Mouse (Mus musculus) T-helper 2 cell (primary cell): ENCODE results near the gene Gm28372.
"Not testable (repeated sequence)": the region's sequence is repeated elsewhere in the genome, so short reads cannot be mapped to it uniquely, and the experiment has no call there.

Experiments used
- in situ Hi-C: fragments of 300-600 bp; cut with MboI, MseI; formaldehyde crosslinking; loops from one replicate; pipeline ENCODE4 v1.15.1; 2025; ENCODE audit warnings: high pct_unique_total_duplicates

Gm28372 gene

DNA sequence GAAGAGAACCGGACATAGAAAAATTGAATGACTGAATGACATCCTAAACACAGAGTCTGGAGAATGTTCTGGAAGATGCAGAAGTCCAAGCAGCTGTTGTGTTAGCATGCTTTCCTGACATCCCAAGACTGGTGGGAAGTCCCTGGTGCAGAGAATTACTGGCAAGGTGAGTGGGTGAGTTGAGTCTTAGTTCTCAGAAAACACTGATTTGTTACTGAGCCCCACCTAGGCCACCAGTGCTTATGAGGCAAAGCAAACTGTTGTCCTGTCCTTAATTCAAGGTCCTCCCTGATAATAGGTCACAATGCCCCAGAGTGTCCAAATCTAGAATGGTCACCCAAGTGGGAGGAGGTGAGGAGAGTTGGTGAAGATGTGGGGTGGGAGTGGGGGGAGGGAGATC lies at the start of gene Gm28372, which contains the start of gene 1700020A23Rik:
TSS of gene Gm28372 (plus strand) at position 301 of the 400 bp plus-strand sequence.
TSS of gene 1700020A23Rik (plus strand) at position 321 of the 400 bp plus-strand sequence.
- in situ Hi-C loops, result loop anchor here (5.0 kb wide), 1 partner anchor 113 kb away; no protein-coding TSS in a partner anchor

DNA sequence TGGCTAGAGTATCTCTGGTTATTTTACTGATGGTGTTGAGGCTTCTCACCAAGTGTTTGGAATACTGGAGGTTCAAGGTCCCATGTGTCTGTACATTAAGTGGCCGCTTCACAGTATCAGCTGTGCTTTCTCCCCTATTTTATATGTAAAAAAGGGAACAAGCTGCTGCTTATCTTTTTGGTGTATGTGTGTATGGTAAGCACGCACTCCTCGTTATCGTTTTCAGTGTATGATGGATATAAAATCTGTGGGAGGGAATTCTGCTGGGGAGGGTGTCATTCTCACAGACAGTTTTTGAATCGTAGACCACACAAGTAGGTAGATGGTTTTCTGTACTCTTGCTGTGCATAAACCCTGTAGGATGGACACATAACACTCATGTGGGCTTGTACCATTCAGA lies 47.5 kb upstream of the Gm28372 start:
- in situ Hi-C loops, result no loop called here

DNA sequence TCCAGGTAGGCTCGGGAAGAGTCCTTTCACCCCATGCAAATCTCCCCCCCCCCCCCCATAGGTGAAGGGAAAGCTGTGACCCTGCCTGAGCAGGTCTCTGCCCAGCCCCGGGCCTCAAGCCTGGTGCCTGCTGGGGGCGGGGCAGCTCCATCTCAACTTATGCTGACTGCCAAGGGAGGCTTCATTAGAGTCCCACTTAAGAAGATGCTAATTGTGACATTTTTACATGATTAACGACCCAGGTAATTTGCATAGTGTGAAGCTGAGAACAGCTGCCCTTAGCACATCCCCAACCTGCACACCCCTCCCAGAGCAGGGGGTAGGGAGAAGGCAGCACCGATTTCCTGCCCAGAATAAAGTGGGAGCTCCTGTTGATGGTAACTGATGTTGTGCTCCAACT lies 46.2 kb upstream of the Gm28372 start:
- in situ Hi-C loops, result no loop called here

DNA sequence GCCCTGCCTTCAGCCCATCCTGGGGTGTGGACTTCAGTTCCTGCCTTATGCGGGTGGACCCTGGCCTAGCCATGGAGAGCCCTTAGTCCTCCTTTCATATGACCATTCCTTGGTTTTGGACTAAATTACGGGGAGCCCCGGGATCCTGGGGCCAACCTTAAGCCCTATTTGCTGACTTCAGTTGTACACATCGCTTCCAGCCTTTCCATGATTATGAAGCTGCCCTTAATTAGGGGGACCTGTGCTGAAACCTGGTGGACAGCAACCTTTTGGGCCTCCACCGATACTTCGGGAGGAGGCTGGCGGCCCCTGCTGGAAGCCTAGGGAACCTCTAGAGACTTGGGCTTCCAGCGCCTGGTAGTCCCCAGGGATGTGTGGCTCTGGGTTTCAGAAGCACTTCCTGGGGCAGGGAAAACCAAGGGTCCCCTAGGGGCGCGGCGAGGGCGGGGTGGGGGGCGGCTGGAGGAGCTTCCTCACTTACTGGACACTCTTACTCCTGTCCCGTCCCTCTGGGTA lies 42.5 kb upstream of the Gm28372 start:
- in situ Hi-C loops, result no loop called here

DNA sequence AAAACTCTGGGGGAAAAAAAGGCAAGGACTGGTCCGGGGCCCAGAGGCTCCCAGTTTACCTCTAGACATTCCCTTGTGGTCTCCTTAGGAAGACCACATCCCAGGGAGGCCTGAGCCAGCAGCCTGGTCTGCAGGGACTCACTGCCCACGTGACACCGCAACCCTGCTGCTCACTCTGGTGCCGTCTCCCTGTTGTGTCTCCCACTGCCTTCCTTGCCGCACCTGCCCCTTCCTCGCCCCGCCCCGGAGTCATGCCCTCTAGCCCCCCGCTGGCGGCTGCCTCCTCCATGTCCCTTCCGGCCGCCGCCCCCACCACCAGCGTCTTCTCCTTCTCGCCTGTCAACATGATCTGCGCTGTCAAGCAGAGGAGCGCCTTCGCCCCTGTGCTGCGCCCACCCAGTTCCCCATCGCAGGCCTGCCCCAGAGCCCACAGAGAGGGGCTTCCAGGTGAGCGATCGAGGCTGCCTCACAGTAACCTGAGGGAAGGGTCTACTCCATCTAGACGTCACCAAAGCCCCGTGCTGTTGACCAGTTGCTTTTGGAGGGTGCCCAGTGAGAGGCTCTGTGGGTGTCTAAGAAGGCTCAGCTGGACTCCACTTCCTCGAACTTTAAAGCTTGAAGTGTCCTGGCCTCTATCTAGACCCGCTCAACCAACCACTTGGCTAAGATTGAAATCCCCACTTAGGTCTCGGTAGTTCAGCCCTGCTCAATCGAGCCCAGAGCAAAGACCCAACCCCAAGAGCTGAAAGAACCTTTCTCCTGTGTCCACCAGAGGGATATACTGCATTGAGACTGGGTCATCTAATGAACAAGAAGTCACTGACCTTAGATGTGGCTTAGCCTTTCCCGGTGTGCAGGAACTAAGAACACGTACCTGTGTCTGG lies 39.6 kb upstream of the Gm28372 start:
- in situ Hi-C loops, result no loop called here

DNA sequence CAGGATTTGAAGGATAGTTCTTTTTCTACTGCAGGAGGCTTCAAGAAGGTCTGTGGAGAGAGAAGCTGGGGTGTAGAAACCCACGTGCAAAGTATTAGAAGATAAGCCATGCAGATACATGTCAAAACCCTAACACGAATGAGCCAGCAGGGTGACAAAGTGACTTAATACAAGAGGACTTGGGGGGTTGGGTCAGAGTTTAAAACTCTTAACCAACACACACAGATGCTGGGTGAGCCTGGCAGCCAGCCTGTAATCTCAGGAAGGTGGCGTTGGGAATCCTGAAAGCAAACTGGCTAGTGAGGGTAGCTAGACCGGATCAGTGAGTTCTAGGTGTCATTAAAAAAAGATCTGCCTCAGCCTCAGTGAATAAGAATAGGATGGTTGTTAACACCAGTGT lies 37.7 kb upstream of the Gm28372 start:
- in situ Hi-C loops, result no loop called here

DNA sequence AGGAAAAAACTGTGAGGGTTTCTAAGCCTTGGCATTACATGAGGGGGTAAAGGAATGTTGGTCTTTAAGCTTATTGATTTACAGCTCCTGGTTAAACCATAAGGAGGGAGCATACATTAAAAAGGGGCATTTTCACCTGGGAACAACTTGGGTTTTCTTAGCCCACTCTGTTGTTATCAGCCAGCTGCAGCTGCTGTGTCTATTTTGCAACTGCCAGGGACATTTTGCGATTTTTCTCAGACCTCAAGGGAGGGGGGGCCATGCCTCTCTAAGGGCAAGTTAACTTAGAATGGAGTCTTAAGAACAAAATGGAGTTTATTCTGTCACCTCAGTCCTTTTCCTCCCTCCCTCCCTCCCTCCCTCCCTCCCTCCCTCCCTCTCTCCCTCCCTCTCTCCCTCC lies 32.0 kb upstream of the Gm28372 start:
- in situ Hi-C loops, result not testable (repeated sequence)

DNA sequence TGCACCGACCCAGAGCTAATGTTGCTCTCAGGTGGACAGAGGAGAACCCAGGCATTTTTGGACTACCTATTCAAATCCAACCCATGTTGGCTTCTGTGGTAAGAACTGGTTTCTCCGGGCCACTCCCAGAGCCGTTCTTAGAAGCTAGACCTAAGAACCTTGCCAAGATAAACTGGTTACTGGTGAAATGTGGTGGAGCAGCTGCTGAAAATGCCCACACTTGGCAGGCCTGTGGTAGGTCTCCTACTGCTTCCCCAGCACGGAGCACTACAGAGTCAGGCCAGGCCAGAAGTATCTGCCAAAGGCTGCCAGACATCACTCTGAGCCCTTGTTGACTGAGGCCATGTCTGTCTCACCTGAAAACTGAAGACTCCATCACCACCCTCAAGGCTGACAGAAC lies 30.1 kb upstream of the Gm28372 start:
- in situ Hi-C loops, result no loop called here

DNA sequence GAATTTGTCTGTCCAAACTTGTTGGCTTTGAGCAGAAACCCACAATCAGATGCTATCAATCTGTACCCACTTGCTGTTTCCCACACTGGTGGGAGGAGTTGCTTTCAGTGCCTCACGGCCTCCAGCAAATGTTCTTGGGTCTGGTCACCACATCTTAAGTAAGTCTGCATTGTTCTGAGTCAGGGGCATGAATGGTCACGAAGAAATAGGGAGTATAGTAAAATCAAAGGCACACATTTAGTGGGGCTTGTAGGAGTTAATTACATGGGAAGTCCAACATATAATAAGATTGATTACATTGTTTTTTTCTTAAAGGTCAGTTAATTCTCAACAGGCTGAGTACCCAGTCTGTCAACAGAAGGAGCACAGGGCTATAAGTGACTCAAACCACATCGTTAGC lies 21.8 kb upstream of the Gm28372 start:
- in situ Hi-C loops, result no loop called here

DNA sequence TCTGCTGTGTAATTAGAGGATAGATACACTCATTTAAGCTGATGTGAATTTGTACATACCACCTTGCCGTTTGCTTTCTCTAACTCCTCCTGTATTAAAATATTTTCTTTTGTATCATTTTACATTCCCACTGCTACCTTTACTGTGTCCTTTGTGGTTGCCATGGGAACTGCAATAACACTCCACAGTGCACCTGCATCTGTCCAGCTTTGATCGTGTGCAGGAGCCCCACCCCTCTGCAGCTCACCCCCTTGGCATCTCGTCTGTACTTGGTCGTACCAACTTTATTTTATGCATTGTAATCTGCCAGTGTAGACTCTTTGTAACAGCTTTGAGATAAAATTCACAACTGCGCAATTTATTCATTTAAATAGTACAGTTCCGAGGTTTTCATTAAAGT lies 21.1 kb upstream of the Gm28372 start:
- in situ Hi-C loops, result no loop called here

DNA sequence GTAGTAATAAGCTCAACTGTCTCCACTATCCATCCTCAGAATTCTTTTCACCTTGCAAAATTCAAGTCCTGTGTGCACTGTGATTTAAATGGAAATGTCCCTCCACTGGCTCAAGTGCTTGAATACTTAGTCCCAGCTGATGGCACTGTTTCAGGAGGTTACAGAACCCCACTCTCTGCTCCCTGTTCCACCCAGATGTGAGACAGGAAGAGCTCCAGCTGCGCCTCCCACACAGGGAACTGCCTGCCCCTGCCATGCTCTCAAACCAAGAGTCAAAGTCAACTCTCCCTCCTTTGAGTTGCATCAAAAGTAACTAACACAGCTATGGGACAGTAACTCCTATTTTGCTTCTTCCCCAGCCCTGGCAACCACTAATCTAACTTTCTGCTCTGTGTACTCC lies 18.8 kb upstream of the Gm28372 start:
- in situ Hi-C loops, result no loop called here

DNA sequence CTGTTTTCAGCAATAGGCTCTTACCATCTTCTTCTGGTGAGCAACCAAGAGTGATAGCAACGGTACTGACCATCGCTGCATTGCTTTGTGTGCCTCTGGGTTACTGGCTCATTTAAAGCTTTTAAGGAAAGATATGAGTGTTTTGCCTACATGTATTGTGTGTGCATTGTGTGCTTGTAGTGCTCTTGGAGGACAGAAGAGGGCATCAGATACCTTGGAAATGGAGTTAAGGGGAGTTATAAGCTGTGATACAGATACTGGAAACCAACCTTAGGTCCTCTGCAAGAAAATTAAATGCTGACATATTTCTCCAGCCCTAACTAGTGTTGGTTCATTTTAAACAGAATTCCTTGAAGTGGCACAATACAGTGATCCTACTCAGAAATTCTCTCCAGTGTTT lies 16.2 kb upstream of the Gm28372 start:
- in situ Hi-C loops, result no loop called here

DNA sequence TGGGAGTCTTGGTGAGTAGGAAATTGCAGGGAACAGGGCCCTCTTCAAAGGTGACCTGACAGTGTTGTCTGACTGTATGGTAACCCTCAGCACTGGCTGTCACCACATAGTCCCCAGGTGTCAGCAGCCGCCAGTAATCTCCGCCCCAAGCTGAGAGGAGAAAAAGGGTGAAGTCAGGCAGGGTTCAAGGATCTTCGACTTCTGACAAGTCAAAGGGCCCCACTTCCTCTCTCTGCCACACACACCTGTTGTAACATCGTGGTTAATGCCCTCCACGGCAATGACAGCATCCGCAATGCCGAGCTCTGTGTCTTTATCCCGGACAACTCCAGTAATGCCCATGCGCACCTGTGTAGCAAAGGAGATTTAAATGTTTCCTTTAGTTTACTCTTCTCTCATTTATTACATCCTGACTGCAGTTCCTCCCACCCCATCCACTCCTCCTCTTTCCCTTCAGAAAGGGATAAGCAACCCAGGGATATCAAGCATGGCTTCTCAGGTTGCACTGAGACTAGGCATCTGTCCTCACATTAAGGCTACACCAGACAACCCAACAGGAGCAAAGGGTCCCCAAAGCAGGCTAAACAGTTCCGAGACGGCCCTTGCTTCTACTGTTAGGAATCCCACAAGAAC lies 13.9 kb upstream of the Gm28372 start:
- in situ Hi-C loops, result no loop called here

DNA sequence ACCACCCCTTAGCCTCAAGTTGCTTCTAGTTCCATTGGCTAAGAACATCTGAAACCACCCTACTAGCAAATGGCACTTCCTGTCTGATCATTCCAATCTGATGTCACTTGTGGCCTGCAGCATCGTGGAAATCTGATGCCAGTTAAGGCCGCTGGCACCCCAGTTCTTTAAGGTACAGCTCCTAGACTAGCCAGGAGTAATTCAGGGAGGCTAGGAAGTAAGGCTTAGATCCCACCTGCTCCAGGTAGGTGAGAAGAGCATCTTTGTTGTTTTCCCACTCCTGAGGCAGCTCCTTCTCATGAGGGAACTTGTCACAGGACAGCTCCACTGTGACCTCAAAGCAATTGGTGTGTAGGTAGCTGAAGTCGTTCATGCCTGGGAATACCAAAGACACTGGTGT lies 12.2 kb upstream of the Gm28372 start:
- in situ Hi-C loops, result no loop called here

DNA sequence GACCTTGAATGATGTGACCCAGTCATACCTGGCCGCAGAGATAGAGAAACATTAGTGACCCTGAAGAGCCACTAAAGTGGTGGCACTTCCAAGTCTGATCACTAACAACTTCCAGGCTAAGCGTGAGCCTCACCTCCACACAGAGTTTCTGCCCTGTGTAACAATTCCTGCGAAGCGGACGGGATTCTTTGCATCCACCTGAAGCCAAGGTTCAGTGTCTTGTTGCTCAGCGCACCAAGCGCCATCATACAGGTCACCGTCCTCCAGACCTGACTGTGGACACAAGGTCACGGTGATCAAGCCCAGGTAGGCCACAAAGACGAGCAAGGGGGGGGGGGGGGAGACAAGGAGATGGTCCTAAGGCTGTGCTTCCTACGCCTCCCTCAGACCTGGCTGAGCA lies 9.3 kb upstream of the Gm28372 start:
- in situ Hi-C loops, result no loop called here

DNA sequence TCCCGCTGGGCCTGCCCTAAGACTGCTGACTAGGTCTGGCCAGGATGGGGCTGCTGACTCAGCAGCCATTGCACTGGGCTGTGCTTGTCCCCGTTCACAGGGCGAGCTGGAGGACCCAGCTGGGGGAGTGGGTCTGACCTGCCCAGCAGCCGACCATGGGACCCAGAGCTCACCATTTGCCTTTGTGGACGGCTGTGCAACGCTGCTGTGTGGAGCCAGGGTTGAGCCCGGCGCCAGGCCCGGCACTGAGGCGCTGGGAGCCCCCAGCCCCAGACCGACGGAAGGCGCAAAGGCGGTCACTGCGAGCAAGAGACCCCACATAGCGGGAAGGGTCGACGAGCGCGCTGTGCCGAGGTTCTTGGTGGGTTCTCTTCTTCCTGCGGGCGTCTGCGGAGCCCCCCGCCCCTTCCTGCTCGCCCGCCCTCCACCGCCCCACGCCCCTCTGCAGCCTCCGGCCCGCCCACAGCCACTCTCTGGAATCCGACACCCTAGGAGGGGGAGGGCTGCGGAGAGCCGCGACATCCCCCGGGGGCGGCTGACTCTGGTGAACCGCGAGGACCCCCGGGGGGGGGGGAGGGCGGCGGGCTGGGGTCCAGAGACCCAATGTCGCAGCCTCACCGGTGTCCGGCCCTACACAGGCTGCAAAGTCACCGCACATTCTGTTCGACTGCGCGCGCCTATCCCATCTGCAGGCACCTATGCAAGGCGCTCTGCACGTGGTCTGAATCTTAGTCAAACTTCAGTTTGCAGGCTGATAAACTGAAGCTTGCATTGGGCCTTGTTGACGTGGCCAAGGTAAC lies 7.7 kb upstream of the Gm28372 start, which contains the start of gene Cpxm1:
TSS of gene Cpxm1 (minus strand) at position 389 of the 800 bp plus-strand sequence.
- in situ Hi-C loops, result no loop called here

DNA sequence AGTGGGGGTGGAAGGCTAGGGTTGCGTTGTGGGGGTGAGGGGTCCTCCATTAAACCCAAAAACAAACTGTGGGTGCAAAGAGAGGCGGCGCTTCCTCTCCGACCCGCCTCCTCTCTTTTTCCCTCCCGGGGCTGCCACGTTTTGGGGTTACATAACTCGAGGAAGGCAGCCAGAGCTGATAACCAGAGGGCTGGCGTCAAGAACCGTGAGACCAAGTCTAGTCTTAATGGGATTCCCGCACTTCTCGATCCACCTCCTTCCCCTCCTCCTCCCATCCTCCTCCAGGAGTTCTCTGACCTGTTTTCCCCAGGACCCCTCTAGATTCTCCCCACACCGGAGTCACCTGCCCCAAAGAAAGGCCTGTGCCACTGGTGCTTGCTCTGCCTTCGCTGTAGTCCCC lies 6.9 kb upstream of the Gm28372 start:
- in situ Hi-C loops, result no loop called here

DNA sequence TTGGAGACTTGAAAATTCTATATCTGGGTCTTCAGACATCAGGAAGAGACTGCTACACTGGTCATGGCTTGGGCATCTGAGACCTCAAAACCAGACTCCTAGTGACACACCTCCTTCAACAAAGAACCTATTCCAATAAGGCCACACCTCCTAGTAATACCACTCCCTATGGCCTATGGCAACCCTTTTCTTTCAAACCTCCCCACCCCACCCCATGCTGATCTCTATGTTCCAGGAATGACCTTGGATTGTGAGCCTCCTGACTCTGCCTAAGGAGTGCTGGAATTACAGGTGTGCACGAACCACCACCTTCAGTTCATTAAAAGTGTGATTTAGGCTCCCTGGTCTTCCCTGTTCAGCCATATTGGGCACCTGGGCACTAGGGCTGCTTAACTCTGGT lies 5.0 kb upstream of the Gm28372 start:
- in situ Hi-C loops, result no loop called here

DNA sequence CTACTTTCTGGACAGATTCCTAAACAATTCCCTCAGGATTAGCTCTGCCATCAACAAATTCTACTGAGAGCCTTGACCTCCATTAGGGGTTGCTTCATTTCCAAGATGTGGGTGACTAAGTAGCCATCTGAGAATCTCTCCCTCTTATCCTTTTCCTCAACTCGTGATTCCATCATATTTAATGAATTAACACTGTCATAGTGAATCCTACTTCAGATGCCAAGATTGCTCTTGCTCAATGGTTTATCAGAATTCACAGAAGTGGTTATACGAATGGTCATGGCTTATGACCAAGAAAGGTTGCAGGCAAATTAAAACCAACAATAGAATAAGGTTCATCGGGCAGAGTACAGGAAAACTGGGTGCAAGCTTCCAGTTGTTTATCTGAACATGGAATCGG lies 3.1 kb upstream of the Gm28372 start:
- in situ Hi-C loops, result no loop called here

DNA sequence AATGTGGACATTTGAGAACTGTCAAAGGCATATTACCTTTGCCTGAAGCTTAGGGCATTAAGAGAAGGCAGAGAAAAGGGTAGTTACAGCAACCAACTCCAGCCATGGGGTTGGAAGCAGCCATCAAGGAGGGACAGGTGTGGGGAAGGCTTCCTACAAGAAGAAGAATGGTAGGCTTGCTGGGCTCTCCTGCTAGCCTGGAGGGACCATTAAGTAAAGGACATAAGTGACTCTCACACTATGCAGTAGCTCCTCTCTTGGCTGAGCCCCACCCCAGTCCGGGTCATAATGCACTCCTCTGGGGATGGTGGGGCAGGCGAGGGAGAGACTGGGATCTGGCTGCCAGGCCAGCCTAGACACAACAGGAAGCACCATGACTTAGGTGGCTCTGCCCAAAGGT lies 1.1 kb downstream of the Gm28372 start, which contains the start of gene Tmem239:
TSS of gene Tmem239 (plus strand) at position 301 of the 400 bp plus-strand sequence.
- in situ Hi-C loops, result loop anchor here (5.0 kb wide), 1 partner anchor 114 kb away; no protein-coding TSS in a partner anchor

DNA sequence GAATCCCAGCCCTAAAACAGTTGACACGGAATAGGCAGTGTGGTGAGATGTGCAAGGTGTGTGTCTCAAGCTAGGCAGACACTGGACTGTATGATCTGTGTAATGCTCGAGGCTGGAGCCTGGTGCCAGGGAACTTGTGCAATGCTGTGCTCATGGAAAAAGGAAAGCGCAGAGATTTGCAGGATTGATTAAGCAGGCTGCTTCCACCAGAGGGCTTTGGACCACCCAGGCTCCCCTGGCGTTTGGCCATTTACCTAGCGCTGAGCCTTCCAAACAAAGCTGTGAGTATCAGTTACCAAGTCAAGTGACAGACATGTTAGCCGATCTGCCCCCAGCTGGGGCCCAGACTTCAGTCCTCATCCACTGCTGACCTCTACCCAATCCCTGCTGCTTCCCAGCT lies 3.2 kb downstream of the Gm28372 start:
- in situ Hi-C loops, result loop anchor here (5.0 kb wide), 1 partner anchor 116 kb away; no protein-coding TSS in a partner anchor
